Mouse (Mus musculus): ENCODE data around the gene Snx3. TPM values are rescaled to one million over a fixed set of nuclear protein-coding genes. Genes with fewer than 3 reads are reported as not detected.
A peak's percentile ranks its signal among the peaks of the same experiment; 100 is the strongest.

Gene Snx3
- polyA plus RNA-seq, 1 experiment from 2014 or later, result 367 TPM

GRCm38 (mm10) chr10:42583902-42584435, 82.1 kb downstream of the Snx3 start:
- H3K4me2 ChIP-seq, result peak overlapping the region; percentile 47
- peaks cover 98% of the 10 kb centered on the region for H3K27me3 ChIP-seq (ENCODE audit: insufficient read depth, low read length)
- no peaks in the 10 kb centered on the region for H3K4me1 ChIP-seq (ENCODE audit: insufficient read depth)
- DNase-seq, result peak; percentile 21
- no peak overlapping the region for H3K27ac ChIP-seq (ENCODE audit: low read depth)
- WGBS, result 1% methylated on average over 32 of the region's 32 CpGs
- no peak for TF ChIP-seq CTCF (IDR thresholded peaks at IDR 0.05; ENCODE audit: low read depth)
- H3K9me3 ChIP-seq (ENCODE audit: low read depth, low read length), result no peaks in the 10 kb centered on the region
- H3K9ac ChIP-seq, result no peak overlapping the region
- H3K36me3 ChIP-seq (ENCODE audit: insufficient read depth), result no peaks in the 10 kb centered on the region
- ATAC-seq (ENCODE audit: insufficient read depth), result no peak
- peak overlapping the region; percentile 10 for H3K4me3 ChIP-seq (ENCODE audit: low read depth, low read length)

GRCm38 (mm10) chr10:42584436-42584983, 82.7 kb downstream of the Snx3 start:
- no peaks in the 10 kb centered on the region for H3K36me3 ChIP-seq (ENCODE audit: insufficient read depth)
- H3K27ac ChIP-seq (ENCODE audit: low read depth), result no peak overlapping the region
- peaks cover 98% of the 10 kb centered on the region for H3K27me3 ChIP-seq (ENCODE audit: insufficient read depth, low read length)
- H3K9me3 ChIP-seq (ENCODE audit: low read depth, low read length), result no peaks in the 10 kb centered on the region
- DNase-seq (peak; percentile 5), ATAC-seq (ENCODE audit: insufficient read depth) (no peak)
- WGBS, result under 1% methylated on average over 37 of the region's 37 CpGs
- H3K4me3 ChIP-seq (ENCODE audit: low read depth, low read length), result peak overlapping the region; percentile 9
- no peak for TF ChIP-seq CTCF (IDR thresholded peaks at IDR 0.05; ENCODE audit: low read depth)
- H3K4me1 ChIP-seq (ENCODE audit: insufficient read depth), result no peaks in the 10 kb centered on the region
- peak overlapping the region; percentile 47; the same call in 1 of the 2 replicates for H3K4me2 ChIP-seq
- no peak overlapping the region for H3K9ac ChIP-seq

Other genes with a start within 250 kb of the Snx3 start
- 9.0 and 9.4 TPM in 2 replicates for gene Foxo3, start 225.3 kb upstream of the Snx3 start, polyA plus RNA-seq (2014; fragmentation: Nextera tagmentation; extraction: Ambion mirVana)
- 7.7 and 8.2 TPM in 2 replicates for gene Afg1l, start 23.5 kb upstream of the Snx3 start, polyA plus RNA-seq (2014; fragmentation: Nextera tagmentation; extraction: Ambion mirVana)
- gene Nr2e1, start 81.6 kb downstream of the Snx3 start, polyA plus RNA-seq (2014; fragmentation: Nextera tagmentation; extraction: Ambion mirVana), result not detected in 2 replicates
- gene Ostm1, start 81.8 kb downstream of the Snx3 start, polyA plus RNA-seq (2014; fragmentation: Nextera tagmentation; extraction: Ambion mirVana), result 10.7 and 11.9 TPM in 2 replicates

Data from lung, embryonic 14.5 days (tissue).